Mouse (Mus musculus): ENCODE measurements around the gene Accs. TPM values are rescaled to one million over a fixed set of nuclear protein-coding genes. Genes with fewer than 3 reads are reported as not detected.

Accs gene
- total and polyA plus RNA-seq, 3 experiments, result 4.1 to 10.7 (median 4.5) TPM

- no peak overlapping the region for H3K9ac ChIP-seq (ENCODE audit: low read depth, low read length)
- no peak for TF ChIP-seq POLR2A (IDR thresholded peaks at IDR 0.05; ENCODE audit: insufficient read depth, low read depth, low read length)
- no peak for TF ChIP-seq EP300 (IDR thresholded peaks at IDR 0.05; ENCODE audit: insufficient read depth, low read depth, low read length)
- TF ChIP-seq CTCF (IDR thresholded peaks at IDR 0.05), result no peak
- H3K27ac ChIP-seq, result no peak overlapping the region
- intact Hi-C loops (cut with DNase I), result no loop called here
- no peaks in the 10 kb centered on the region for H3K36me3 ChIP-seq (ENCODE audit: control insufficient read depth, insufficient read depth, low read length)
- DNase-seq, result no peak
- no peaks in the 10 kb centered on the region; the same call in 1 of the 2 replicates for H3K79me2 ChIP-seq (replicated peaks; ENCODE audit: control insufficient read depth, insufficient read depth, low read length)
- 80% methylated on average over 8 of the region's 8 CpGs for WGBS
- no peaks in the 10 kb centered on the region for H3K27me3 ChIP-seq (ENCODE audit: control insufficient read depth, insufficient read depth, low read length)
- no peaks in the 10 kb centered on the region for H3K4me1 ChIP-seq (ENCODE audit: control insufficient read depth, insufficient read depth, low read length)
- H3K4me3 ChIP-seq, result no peak overlapping the region
Measured at GRCm38 (mm10) chr2:93807440-93807839, 42.3 kb downstream of the Accs start.

GRCm38 (mm10) chr2:93806487-93807201 lies 43.1 kb downstream of the Accs start:
- Histone ChIP-seq H3K9ac (ENCODE audit: low read depth, low read length) (no peak overlapping the region), H3K4me3 (no peak overlapping the region), H3K27ac (no peak overlapping the region), H3K27me3 (ENCODE audit: control insufficient read depth, insufficient read depth, low read length) (no peaks in the 10 kb centered on the region), H3K4me1 (ENCODE audit: control insufficient read depth, insufficient read depth, low read length) (no peaks in the 10 kb centered on the region), H3K79me2 (replicated peaks; ENCODE audit: control insufficient read depth, insufficient read depth, low read length) (no peaks in the 10 kb centered on the region; the same call in 1 of the 2 replicates), H3K36me3 (ENCODE audit: control insufficient read depth, insufficient read depth, low read length) (no peaks in the 10 kb centered on the region)
- WGBS, result 94% methylated on average over 6 of the region's 6 CpGs
- no peak for DNase-seq
- TF ChIP-seq POLR2A (IDR thresholded peaks at IDR 0.05; ENCODE audit: insufficient read depth, low read depth, low read length) (no peak), CTCF (IDR thresholded peaks at IDR 0.05) (no peak), EP300 (IDR thresholded peaks at IDR 0.05; ENCODE audit: insufficient read depth, low read depth, low read length) (no peak)
- intact Hi-C loops (cut with DNase I), result no loop called here

GRCm38 (mm10) chr2:93805523-93805922 lies 44.2 kb downstream of the Accs start:
- H3K79me2 ChIP-seq (replicated peaks; ENCODE audit: control insufficient read depth, insufficient read depth, low read length), result no peaks in the 10 kb centered on the region; the same call in 1 of the 2 replicates
- no peaks in the 10 kb centered on the region for H3K27me3 ChIP-seq (ENCODE audit: control insufficient read depth, insufficient read depth, low read length)
- no peaks in the 10 kb centered on the region for H3K4me1 ChIP-seq (ENCODE audit: control insufficient read depth, insufficient read depth, low read length)
- no peak for DNase-seq
- 76% methylated on average over 4 of the region's 4 CpGs for WGBS
- H3K9ac ChIP-seq (ENCODE audit: low read depth, low read length), result no peak overlapping the region
- no peak overlapping the region for H3K4me3 ChIP-seq
- intact Hi-C loops (cut with DNase I), result no loop called here
- H3K36me3 ChIP-seq (ENCODE audit: control insufficient read depth, insufficient read depth, low read length), result no peaks in the 10 kb centered on the region
- TF ChIP-seq CTCF (IDR thresholded peaks at IDR 0.05), result no peak
- TF ChIP-seq POLR2A (IDR thresholded peaks at IDR 0.05; ENCODE audit: insufficient read depth, low read depth, low read length), result no peak
- no peak for TF ChIP-seq EP300 (IDR thresholded peaks at IDR 0.05; ENCODE audit: insufficient read depth, low read depth, low read length)
- H3K27ac ChIP-seq, result no peak overlapping the region

GRCm38 (mm10) chr2:93805066-93805465 lies 44.7 kb downstream of the Accs start:
- no peaks in the 10 kb centered on the region for H3K4me1 ChIP-seq (ENCODE audit: control insufficient read depth, insufficient read depth, low read length)
- no peaks in the 10 kb centered on the region for H3K36me3 ChIP-seq (ENCODE audit: control insufficient read depth, insufficient read depth, low read length)
- H3K27me3 ChIP-seq (ENCODE audit: control insufficient read depth, insufficient read depth, low read length), result no peaks in the 10 kb centered on the region
- TF ChIP-seq POLR2A (IDR thresholded peaks at IDR 0.05; ENCODE audit: insufficient read depth, low read depth, low read length), result no peak
- no peak for TF ChIP-seq CTCF (IDR thresholded peaks at IDR 0.05)
- TF ChIP-seq EP300 (IDR thresholded peaks at IDR 0.05; ENCODE audit: insufficient read depth, low read depth, low read length), result no peak
- H3K4me3 ChIP-seq, result no peak overlapping the region
- no peak for DNase-seq
- no peak overlapping the region for H3K27ac ChIP-seq
- WGBS, result 90% methylated on average over 5 of the region's 5 CpGs
- intact Hi-C loops (cut with DNase I), result no loop called here
- no peak overlapping the region for H3K9ac ChIP-seq (ENCODE audit: low read depth, low read length)
- H3K79me2 ChIP-seq (replicated peaks; ENCODE audit: control insufficient read depth, insufficient read depth, low read length), result no peaks in the 10 kb centered on the region; the same call in 1 of the 2 replicates

- H3K27ac ChIP-seq, result no peak overlapping the region
- no peaks in the 10 kb centered on the region; the same call in 1 of the 2 replicates for H3K79me2 ChIP-seq (replicated peaks; ENCODE audit: control insufficient read depth, insufficient read depth, low read length)
- H3K27me3 ChIP-seq (ENCODE audit: control insufficient read depth, insufficient read depth, low read length), result no peaks in the 10 kb centered on the region
- no peak for TF ChIP-seq POLR2A (IDR thresholded peaks at IDR 0.05; ENCODE audit: insufficient read depth, low read depth, low read length)
- H3K4me1 ChIP-seq (ENCODE audit: control insufficient read depth, insufficient read depth, low read length), result no peaks in the 10 kb centered on the region
- H3K9ac ChIP-seq (ENCODE audit: low read depth, low read length), result no peak overlapping the region
- H3K36me3 ChIP-seq (ENCODE audit: control insufficient read depth, insufficient read depth, low read length), result no peaks in the 10 kb centered on the region
- H3K4me3 ChIP-seq, result no peak overlapping the region
- intact Hi-C loops (cut with DNase I), result no loop called here
- no peak for DNase-seq
- WGBS, result 89% methylated on average over 2 of the region's 2 CpGs
Measured at GRCm38 (mm10) chr2:93802947-93803346, 46.8 kb downstream of the Accs start.

- no peaks in the 10 kb centered on the region for H3K79me2 ChIP-seq (replicated peaks; ENCODE audit: control insufficient read depth, insufficient read depth, low read length)
- no peak overlapping the region for H3K4me3 ChIP-seq
- no peak for DNase-seq
- 71% methylated on average over 7 of the region's 7 CpGs for whole genome bisulfite sequencing
- H3K27me3 ChIP-seq (ENCODE audit: control insufficient read depth, insufficient read depth, low read length), result no peaks in the 10 kb centered on the region
- no peak for TF ChIP-seq POLR2A (IDR thresholded peaks at IDR 0.05; ENCODE audit: insufficient read depth, low read depth, low read length)
- no peak for TF ChIP-seq EP300 (IDR thresholded peaks at IDR 0.05; ENCODE audit: insufficient read depth, low read depth, low read length)
- no peak for TF ChIP-seq CTCF (IDR thresholded peaks at IDR 0.05)
- no peak overlapping the region for H3K27ac ChIP-seq
- intact Hi-C loops (cut with DNase I), result no loop called here
- no peaks in the 10 kb centered on the region for H3K36me3 ChIP-seq (ENCODE audit: control insufficient read depth, insufficient read depth, low read length)
- peaks cover 2% of the 10 kb centered on the region; the same call in 1 of the 2 replicates for H3K4me1 ChIP-seq (ENCODE audit: control insufficient read depth, insufficient read depth, low read length)
- no peak overlapping the region for H3K9ac ChIP-seq (ENCODE audit: low read depth, low read length)
Measured at GRCm38 (mm10) chr2:93801097-93801496, 48.6 kb downstream of the Accs start.
